Mouse (Mus musculus) CH12.LX (cell line): ENCODE data around the gene Rbmx.

Source experiments
- CTCF ChIP-seq, 2 experiments: IDR thresholded peaks in 1 of 2; conservative IDR thresholded peaks in 1 of 2; 2 replicates each; pipeline ENCODE4 v1.5.1; 2011 to 2012; ENCODE audit warnings: low read depth in 2 of 2, low read length in 2 of 2, improper control_type of control experiment in 1 of 2, inconsistent platforms in 1 of 2, mild to moderate bottlenecking in 1 of 2, moderate library complexity in 1 of 2
- ELF1 ChIP-seq: IDR thresholded peaks from 2 replicates; pipeline ENCODE4 v1.6.1; 2014; ENCODE audit warnings: low read depth, mild to moderate bottlenecking, inconsistent platforms, low read length, improper control_type of control experiment
- MAX ChIP-seq: IDR thresholded peaks from 2 replicates; pipeline ENCODE4 v1.6.1; 2011; ENCODE audit warnings: low read length, improper control_type of control experiment
- POLR2A ChIP-seq: IDR thresholded peaks from 2 replicates; pipeline ENCODE4 v1.6.1; 2011; ENCODE audit warnings: low read depth, mild to moderate bottlenecking, improper control_type of control experiment, low read length
- RAD21 ChIP-seq: IDR thresholded peaks from 2 replicates; pipeline ENCODE4 v1.6.1; 2011; ENCODE audit warnings: low read depth, mild to moderate bottlenecking, low read length, improper control_type of control experiment, moderate library complexity
- USF2 ChIP-seq: conservative IDR thresholded peaks from 2 replicates; pipeline ENCODE4 v1.6.1; 2011; ENCODE audit warnings: low read depth, low read length, improper control_type of control experiment
- ZC3H11A ChIP-seq: IDR thresholded peaks from 2 replicates; pipeline ENCODE4 v1.6.1; 2012; ENCODE audit warnings: low read depth, mild to moderate bottlenecking, inconsistent platforms, low read length, improper control_type of control experiment
- ZKSCAN1 ChIP-seq: IDR thresholded peaks from 2 replicates; pipeline ENCODE4 v1.6.1; 2012; ENCODE audit warnings: low read depth, inconsistent platforms, low read length, improper control_type of control experiment, borderline replicate concordance
- ZMIZ1 ChIP-seq: IDR thresholded peaks from 2 replicates; pipeline ENCODE4 v1.6.1; 2012; ENCODE audit warnings: low read depth, mild to moderate bottlenecking, inconsistent platforms, low read length, improper control_type of control experiment

- TF ChIP-seq POLR2A (peak; percentile 91), CTCF (conservative IDR thresholded peaks at IDR 0.05 in 1 of 2, IDR thresholded peaks at IDR 0.05 in 1 of 2; ENCODE audit: low read depth in 2 of 2, low read length in 2 of 2) (no peak), ELF1 (peak; percentile 62), USF2 (no peak), ZMIZ1 (peak; percentile 62), MAX (no peak), RAD21 (no peak), ZKSCAN1 (no peak), ZC3H11A (no peak)
Measured at GRCm38 (mm10) chrX:57392367-57393246, at the start of gene Rbmx.
